Mouse (Mus musculus): ENCODE data around the gene Eif2a. TPM values are rescaled to one million over a fixed set of nuclear protein-coding genes. Genes with fewer than 3 reads are reported as not detected.
A peak's percentile ranks its signal among the peaks of the same experiment; 100 is the strongest.

Gene Eif2a
- total and polyA plus RNA-seq, 3 experiments: 116 to 241 (median 119) TPM

GRCm38 (mm10) chr3:58485883-58486282 is 39.7 kb upstream of the Eif2a start (continued):
- TF ChIP-seq CHD2 (IDR thresholded peaks at IDR 0.05; ENCODE audit: low read length) (no peak), PAX5 (IDR thresholded peaks at IDR 0.05; ENCODE audit: low read length) (no peak)

- Histone ChIP-seq H3K36me3 (replicated peaks in 1 of 2; ENCODE audit: control insufficient read depth in 1 of 2, insufficient read depth in 1 of 2, low read length in 1 of 2) (no peaks in the 10 kb centered on the region), H3K4me3 (replicated peaks in 1 of 3; ENCODE audit: low read depth in 2 of 3, low read length in 2 of 3, poor library complexity in 1 of 3) (no peak overlapping the region), H3K79me2 (replicated peaks; ENCODE audit: control insufficient read depth, extremely low read depth, insufficient read depth, poor library complexity, severe bottlenecking) (no peaks in the 10 kb centered on the region), H3K27me3 (replicated peaks) (no peaks in the 10 kb centered on the region), H3K9me3 (replicated peaks; ENCODE audit: low read length) (peaks cover 8% of the 10 kb centered on the region), H3K9ac (ENCODE audit: insufficient read depth, low read depth) (no peak overlapping the region), H3K27ac (ENCODE audit: insufficient read depth, low read depth) (no peak overlapping the region), H3K4me1 (ENCODE audit: control insufficient read depth in 1 of 2, insufficient read depth in 2 of 2) (peaks cover 0 to 4% of the 10 kb centered on the region in 2 experiments; a peak in 1 of 4 replicates), H3K4me2 (ENCODE audit: insufficient read depth, low read depth, poor library complexity, severe bottlenecking) (no peak overlapping the region)
- TF ChIP-seq CTCF (conservative IDR thresholded peaks at IDR 0.05 in 1 of 2, IDR thresholded peaks at IDR 0.05 in 1 of 2; ENCODE audit: low read depth in 2 of 2, low read length in 2 of 2): peak; percentile 22 to 35; a peak in 3 of 4 replicates
- no peak for TF ChIP-seq PAX5 (IDR thresholded peaks at IDR 0.05; ENCODE audit: low read length)
- no peak for TF ChIP-seq GABPA (IDR thresholded peaks at IDR 0.05; ENCODE audit: insufficient replicate concordance, low read depth, low read length)
- TF ChIP-seq BHLHE40 (IDR thresholded peaks at IDR 0.05; ENCODE audit: low read depth, low read length): no peak
- TF ChIP-seq ELF1 (IDR thresholded peaks at IDR 0.05; ENCODE audit: low read depth, low read length): no peak
- TF ChIP-seq EP300 (IDR thresholded peaks at IDR 0.05; ENCODE audit: low read length): no peak
- dilution Hi-C loops (cut with MboI; ENCODE audit: extremely low pct_ligation_motif_present, extremely low pct_unique_long_range_greater_than_20kb, low sequenced_read_pairs): no loop called here
- DNase-seq (ENCODE audit: extremely low read depth): no peak
- in situ Hi-C loops (cut with MboI; ENCODE audit: low pct_ligation_motif_present, low pct_unique_long_range_greater_than_20kb, low sequenced_read_pairs): loop anchor here (25.0 kb wide), 1 partner anchor 650 kb away; the partner anchor contains the start of gene Pfn2
Measured at GRCm38 (mm10) chr3:58487121-58487520, 38.5 kb upstream of the Eif2a start.

DNA sequence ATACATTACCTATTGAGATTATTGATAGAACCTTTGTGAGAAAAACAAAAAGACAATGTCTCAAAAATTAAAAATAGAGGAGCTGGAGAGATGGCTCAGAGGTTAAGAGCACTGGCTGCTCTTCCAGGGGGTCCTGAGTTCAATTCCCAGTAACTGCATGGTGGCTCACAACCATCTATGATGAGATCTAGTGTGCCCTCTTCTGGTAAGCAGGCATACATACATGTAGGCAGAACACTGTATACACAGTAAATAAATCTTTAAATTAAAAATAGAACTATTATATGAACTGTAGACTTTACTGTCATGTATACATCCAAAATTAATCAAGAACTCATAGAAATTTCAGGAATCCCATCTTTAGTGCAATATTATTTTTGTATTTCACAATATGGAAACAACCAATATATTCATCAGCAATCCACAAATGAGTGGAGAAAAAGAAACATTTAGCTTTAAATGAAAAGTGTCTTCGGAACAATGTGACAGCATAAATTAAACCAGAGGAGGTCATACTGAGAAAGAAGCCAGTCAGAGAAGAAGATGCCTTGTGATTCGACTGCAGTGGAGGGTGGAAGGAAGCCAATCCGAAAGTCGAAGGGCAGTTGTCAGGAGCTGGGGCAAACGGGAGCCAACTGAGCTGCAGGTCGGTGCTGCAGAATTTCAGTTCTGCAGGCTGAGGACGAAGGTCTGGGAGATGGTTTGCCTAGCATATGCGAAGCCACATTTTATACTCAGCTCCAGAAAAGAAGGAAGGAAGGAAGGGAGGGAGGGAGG is 37.4 kb upstream of the Eif2a start:
- peak; percentile 1 for TF ChIP-seq RAD21 (IDR thresholded peaks at IDR 0.05; ENCODE audit: low read depth, low read length)
- TF ChIP-seq MYC (IDR thresholded peaks at IDR 0.05; ENCODE audit: low read depth, low read length): no peak
- TF ChIP-seq CTCF (conservative IDR thresholded peaks at IDR 0.05 in 1 of 2, IDR thresholded peaks at IDR 0.05 in 1 of 2; ENCODE audit: low read depth in 2 of 2, low read length in 2 of 2): peak in 1 of 2 experiments; percentile 32; a peak in 2 of 4 replicates
- no peak for TF ChIP-seq ZC3H11A (IDR thresholded peaks at IDR 0.05; ENCODE audit: low read depth, low read length)
- no peaks in the 10 kb centered on the region for H3K79me2 ChIP-seq (replicated peaks; ENCODE audit: control insufficient read depth, extremely low read depth, insufficient read depth, poor library complexity, severe bottlenecking)
- H3K4me2 ChIP-seq (ENCODE audit: insufficient read depth, low read depth, poor library complexity, severe bottlenecking): no peak overlapping the region
- peaks cover 0 to 4% of the 10 kb centered on the region in 2 experiments; a peak in 1 of 4 replicates for H3K4me1 ChIP-seq (ENCODE audit: control insufficient read depth in 1 of 2, insufficient read depth in 2 of 2)
- dilution Hi-C loops (cut with MboI; ENCODE audit: extremely low pct_ligation_motif_present, extremely low pct_unique_long_range_greater_than_20kb, low sequenced_read_pairs) (no loop called here), in situ Hi-C loops (cut with MboI; ENCODE audit: low pct_ligation_motif_present, low pct_unique_long_range_greater_than_20kb, low sequenced_read_pairs) (loop anchor here (25.0 kb wide), 1 partner anchor 651 kb away; the partner anchor contains the start of gene Pfn2)
- no peaks in the 10 kb centered on the region for H3K27me3 ChIP-seq (replicated peaks)
- peaks cover 8% of the 10 kb centered on the region for H3K9me3 ChIP-seq (replicated peaks; ENCODE audit: low read length)
- no peak for DNase-seq (ENCODE audit: extremely low read depth)
- H3K4me3 ChIP-seq (replicated peaks in 1 of 3; ENCODE audit: low read depth in 2 of 3, low read length in 2 of 3, poor library complexity in 1 of 3): no peak overlapping the region
- H3K9ac ChIP-seq (ENCODE audit: insufficient read depth, low read depth): no peak overlapping the region
- H3K36me3 ChIP-seq (replicated peaks in 1 of 2; ENCODE audit: control insufficient read depth in 1 of 2, insufficient read depth in 1 of 2, low read length in 1 of 2): no peaks in the 10 kb centered on the region
- no peak overlapping the region for H3K27ac ChIP-seq (ENCODE audit: insufficient read depth, low read depth)

Data from CH12.LX (cell line).